Mouse (Mus musculus) cerebellum, postnatal 4 days (tissue): ENCODE data around the gene Olfr1394.
"Not testable (repeated sequence)": the region's sequence is repeated elsewhere in the genome, so short reads cannot be mapped to it uniquely, and the experiment has no call there.

Experiments
- DNase-seq, 2 experiments: peaks; one replicate each; pipeline ENCODE4 v3.0.0; 2022; ENCODE audit warnings: low spot score in 2 of 2, mixed read lengths in 1 of 2

Gene Olfr1394

GRCm38 (mm10) chr11:49189737-49190136 lies 35.6 kb downstream of the Olfr1394 start:
- DNase-seq = peak in 1 of 2 experiments; percentile 50

GRCm38 (mm10) chr11:49191083-49191482 lies 36.9 kb downstream of the Olfr1394 start:
- DNase-seq = no peak

GRCm38 (mm10) chr11:49194771-49195170 lies 40.6 kb downstream of the Olfr1394 start:
- not testable (repeated sequence) for DNase-seq

GRCm38 (mm10) chr11:49195819-49196322 lies 41.7 kb downstream of the Olfr1394 start:
- DNase-seq = no peak

- DNase-seq = no peak
Observed at GRCm38 (mm10) chr11:49200666-49201065, 46.5 kb downstream of the Olfr1394 start.

GRCm38 (mm10) chr11:49201142-49201541 lies 47.0 kb downstream of the Olfr1394 start:
- DNase-seq = no peak

- no peak for DNase-seq
Observed at GRCm38 (mm10) chr11:49202071-49202470, 47.9 kb downstream of the Olfr1394 start.

- no peak for DNase-seq
Observed at GRCm38 (mm10) chr11:49202523-49203061, 48.4 kb downstream of the Olfr1394 start.

- peak; percentile 82 to 90 for DNase-seq
Observed at GRCm38 (mm10) chr11:49203129-49203768, 49.1 kb downstream of the Olfr1394 start, which contains the start of gene Zfp62. Gene Zfp62 (plus strand): TSS chr11:49203292.

- peak in 1 of 2 experiments; percentile 52 for DNase-seq
Observed at GRCm38 (mm10) chr11:49203771-49204497, 49.8 kb downstream of the Olfr1394 start.

- no peak for DNase-seq
Observed at GRCm38 (mm10) chr11:49205080-49205590, 51.0 kb downstream of the Olfr1394 start.

GRCm38 (mm10) chr11:49207495-49207894 lies 53.3 kb downstream of the Olfr1394 start:
- DNase-seq = no peak
